Mouse (Mus musculus): Measurements from ENCODE around the gene Ckap2l. TPM values are rescaled to one million over a fixed set of nuclear protein-coding genes. Genes with fewer than 3 reads are reported as not detected.

Ckap2l gene
- polyA plus RNA-seq, 1 experiment from 2014 or later, result 50.4 TPM

DNA sequence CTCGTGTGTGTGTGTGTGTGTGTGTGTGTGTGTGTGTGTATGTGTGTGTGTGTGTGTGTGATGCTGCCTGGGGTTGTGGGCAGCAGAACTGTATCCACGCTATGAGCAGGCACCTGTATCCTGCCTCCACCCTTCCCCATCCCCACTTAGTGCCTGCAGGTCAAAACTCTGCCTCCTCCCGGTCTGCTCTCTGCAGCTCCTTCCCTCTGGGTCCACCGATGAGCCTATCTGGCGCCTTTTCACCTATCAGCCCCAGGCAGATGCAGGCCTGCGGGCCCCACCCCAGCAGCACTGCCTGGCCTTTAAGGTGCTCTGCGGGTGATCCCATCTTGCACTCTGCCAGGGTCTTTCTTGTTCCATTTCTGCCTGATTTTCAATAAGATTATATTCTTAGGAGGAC, 69.3 kb downstream of the Ckap2l start:
- Histone ChIP-seq H3K4me3 (no peak overlapping the region), H3K27ac (peak overlapping the region; percentile 77; the same call in 1 of the 2 replicates), H3K36me3 (no peaks in the 10 kb centered on the region), H3K4me1 (peaks cover 13% of the 10 kb centered on the region), H3K27me3 (ENCODE audit: insufficient read depth, poor library complexity, severe bottlenecking) (0 out of 2 replicates have a peak, but pooled peaks cover under 1% of the 10 kb centered on the region), H3K9me3 (no peaks in the 10 kb centered on the region)
- DNase-seq (ENCODE audit: low spot score), result peak; percentile 93
- WGBS, result 48% methylated on average over 6 of the region's 7 CpGs

DNA sequence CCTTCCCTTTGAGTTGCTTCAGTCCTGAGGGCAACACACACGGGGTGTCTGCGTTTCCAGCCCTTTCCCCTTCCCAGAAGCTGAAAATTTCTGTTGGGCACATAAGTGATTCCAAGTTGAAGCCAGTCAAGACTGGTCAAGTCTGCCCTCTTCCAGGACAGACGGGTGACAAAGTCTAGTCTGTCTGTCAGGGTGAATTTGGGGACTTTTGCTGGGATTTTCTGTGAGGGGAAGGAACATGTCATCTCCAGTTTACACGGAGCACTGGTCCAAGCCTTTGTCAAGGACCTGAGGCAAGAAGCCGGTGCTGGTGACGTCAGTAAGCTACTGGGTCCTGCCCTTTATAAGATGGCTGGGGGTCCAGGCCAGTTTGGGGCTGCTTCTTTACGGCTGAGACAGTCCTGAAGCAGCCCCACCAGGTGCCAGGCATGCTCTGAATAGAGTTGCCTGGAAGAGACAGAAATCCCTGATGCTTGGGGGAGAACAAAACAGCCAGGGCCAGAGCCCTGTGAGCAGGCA, 69.9 kb downstream of the Ckap2l start:
- H3K4me1 ChIP-seq, result peaks cover 13% of the 10 kb centered on the region
- H3K27ac ChIP-seq, result peak overlapping the region; percentile 77; the same call in 1 of the 2 replicates
- no peak for DNase-seq (ENCODE audit: low spot score)
- WGBS, result 77% methylated on average over 7 of the region's 7 CpGs
- H3K9me3 ChIP-seq, result no peaks in the 10 kb centered on the region
- H3K4me3 ChIP-seq, result no peak overlapping the region
- H3K36me3 ChIP-seq, result no peaks in the 10 kb centered on the region
- no peaks in the 10 kb centered on the region for H3K27me3 ChIP-seq (ENCODE audit: insufficient read depth, poor library complexity, severe bottlenecking)

DNA sequence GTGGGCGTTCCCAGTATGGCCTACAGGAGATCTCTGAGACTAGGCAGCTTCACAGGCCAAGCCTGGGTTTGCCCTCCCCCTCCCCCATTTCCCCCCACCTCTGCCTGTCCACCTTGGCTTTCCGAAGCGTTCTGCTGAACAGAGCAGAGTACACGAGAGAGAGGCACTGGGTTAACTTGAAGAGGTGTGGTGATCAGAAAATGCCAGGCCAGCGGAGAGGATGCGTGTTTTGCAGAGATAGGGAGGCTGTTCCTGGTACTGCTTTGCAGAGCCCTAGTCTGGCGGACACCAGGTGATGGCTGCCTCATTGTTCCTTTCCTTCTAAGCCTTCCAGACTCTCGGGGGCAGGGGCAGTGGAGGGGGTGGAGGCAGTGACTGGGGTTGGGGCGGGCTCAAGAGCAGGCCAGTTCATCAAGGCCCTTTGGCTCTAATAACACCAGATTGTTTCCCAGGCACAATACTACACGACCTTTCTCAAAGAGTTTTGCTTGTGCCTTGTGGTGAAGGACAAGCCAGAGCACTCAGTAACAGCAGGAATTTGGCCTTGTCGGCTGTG, 70.6 kb downstream of the Ckap2l start:
- H3K36me3 ChIP-seq, result no peaks in the 10 kb centered on the region
- peak overlapping the region; percentile 77; the same call in 1 of the 2 replicates for H3K27ac ChIP-seq
- no peaks in the 10 kb centered on the region for H3K27me3 ChIP-seq (ENCODE audit: insufficient read depth, poor library complexity, severe bottlenecking)
- no peak overlapping the region for H3K4me3 ChIP-seq
- peaks cover 13% of the 10 kb centered on the region for H3K4me1 ChIP-seq
- no peaks in the 10 kb centered on the region for H3K9me3 ChIP-seq
- peak; percentile 96 for DNase-seq (ENCODE audit: low spot score)
- WGBS, result 46% methylated on average over 11 of the region's 11 CpGs

DNA sequence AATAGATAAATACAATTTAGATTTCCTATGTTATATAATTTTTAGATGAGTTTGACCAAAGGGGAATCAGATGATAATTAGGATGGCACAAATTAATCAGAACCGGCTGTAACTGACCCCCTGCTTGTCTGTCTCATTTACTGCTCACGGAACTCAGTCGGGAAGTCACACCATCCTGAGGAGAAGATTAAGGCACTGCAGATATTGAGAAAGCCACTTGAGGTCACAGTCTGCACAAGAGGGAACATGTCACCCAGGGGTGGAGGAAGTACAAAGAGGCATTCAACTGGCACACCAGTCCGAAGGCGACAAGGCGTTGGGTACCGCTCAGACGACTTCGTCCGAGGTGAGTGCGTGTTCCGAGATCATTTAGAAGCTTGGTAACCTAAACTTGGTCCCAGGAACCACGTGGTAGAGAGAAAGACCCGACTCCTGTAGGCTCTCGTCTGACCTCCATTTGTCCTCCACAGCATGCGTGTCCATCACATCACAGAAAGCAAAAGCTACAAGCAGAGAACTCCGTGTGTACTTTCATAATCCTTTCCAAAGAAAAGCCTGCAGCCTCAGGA, 71.7 kb downstream of the Ckap2l start:
- 82% methylated on average over 17 of the region's 17 CpGs for WGBS
- Histone ChIP-seq H3K4me3 (no peak overlapping the region), H3K27ac (peak overlapping the region; percentile 77), H3K9me3 (no peaks in the 10 kb centered on the region), H3K27me3 (ENCODE audit: insufficient read depth, poor library complexity, severe bottlenecking) (no peaks in the 10 kb centered on the region), H3K4me1 (peaks cover 13% of the 10 kb centered on the region), H3K36me3 (no peaks in the 10 kb centered on the region)
- no peak for DNase-seq (ENCODE audit: low spot score)

DNA sequence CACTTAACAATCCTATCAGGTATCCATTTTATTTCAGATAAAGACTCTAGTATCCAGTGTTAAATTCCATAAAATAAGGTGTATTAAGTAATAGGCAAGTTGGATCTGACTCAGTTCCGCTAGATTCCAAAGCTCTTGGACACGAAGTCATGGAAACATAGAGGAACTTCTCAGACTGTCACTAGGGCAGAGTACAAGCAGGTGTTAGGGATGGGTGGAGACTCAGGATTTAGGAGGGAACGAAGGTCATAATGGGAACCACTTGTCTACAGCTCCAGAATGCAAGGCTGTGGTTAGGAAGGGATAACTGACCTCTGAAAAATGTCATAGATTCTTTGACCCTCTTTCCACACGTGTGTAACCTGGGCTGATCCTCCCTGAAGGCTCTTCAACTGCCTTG, 72.8 kb downstream of the Ckap2l start:
- no peak for DNase-seq (ENCODE audit: low spot score)
- 71% methylated on average over 4 of the region's 4 CpGs for WGBS

DNA sequence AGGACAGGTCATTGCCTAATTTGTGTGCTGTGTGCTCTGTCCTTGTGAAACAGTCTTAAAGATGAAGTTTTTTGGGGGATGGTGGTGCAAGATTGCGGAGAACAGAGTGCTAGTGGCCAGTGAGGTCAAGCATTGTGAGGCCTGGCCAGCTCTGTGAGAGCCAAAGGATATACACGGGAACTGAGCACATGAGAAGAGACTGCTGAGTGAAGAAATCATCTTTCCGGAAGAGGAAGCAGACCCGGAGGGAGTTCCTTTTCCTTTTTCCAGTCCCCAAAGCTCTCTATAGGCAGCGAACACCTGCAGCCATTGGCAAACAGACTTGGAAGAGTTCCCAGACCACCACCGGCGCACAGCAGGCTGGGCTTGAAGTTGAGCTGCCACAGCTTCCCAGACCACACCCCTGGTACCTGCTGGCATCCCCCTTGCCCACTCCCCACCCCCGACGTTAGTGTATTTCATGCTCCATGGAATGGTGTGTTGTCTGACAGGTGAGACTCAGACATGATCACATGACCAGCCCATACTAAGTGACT, 75.8 kb downstream of the Ckap2l start:
- Histone ChIP-seq H3K9me3 (no peaks in the 10 kb centered on the region), H3K27me3 (ENCODE audit: insufficient read depth, poor library complexity, severe bottlenecking) (no peaks in the 10 kb centered on the region), H3K4me3 (no peak overlapping the region), H3K27ac (no peak overlapping the region), H3K36me3 (no peaks in the 10 kb centered on the region), H3K4me1 (peaks cover 4% of the 10 kb centered on the region; the same call in 1 of the 2 replicates)
- DNase-seq (ENCODE audit: low spot score), result no peak
- WGBS, result 78% methylated on average over 9 of the region's 9 CpGs

More for the DNA sequence above, 72.8 kb downstream of the Ckap2l start:
- Histone ChIP-seq H3K27ac (peak overlapping the region; percentile 60; the same call in 1 of the 2 replicates), H3K27me3 (ENCODE audit: insufficient read depth, poor library complexity, severe bottlenecking) (no peaks in the 10 kb centered on the region), H3K9me3 (no peaks in the 10 kb centered on the region), H3K4me3 (no peak overlapping the region), H3K4me1 (peaks cover 13% of the 10 kb centered on the region), H3K36me3 (no peaks in the 10 kb centered on the region)

DNA sequence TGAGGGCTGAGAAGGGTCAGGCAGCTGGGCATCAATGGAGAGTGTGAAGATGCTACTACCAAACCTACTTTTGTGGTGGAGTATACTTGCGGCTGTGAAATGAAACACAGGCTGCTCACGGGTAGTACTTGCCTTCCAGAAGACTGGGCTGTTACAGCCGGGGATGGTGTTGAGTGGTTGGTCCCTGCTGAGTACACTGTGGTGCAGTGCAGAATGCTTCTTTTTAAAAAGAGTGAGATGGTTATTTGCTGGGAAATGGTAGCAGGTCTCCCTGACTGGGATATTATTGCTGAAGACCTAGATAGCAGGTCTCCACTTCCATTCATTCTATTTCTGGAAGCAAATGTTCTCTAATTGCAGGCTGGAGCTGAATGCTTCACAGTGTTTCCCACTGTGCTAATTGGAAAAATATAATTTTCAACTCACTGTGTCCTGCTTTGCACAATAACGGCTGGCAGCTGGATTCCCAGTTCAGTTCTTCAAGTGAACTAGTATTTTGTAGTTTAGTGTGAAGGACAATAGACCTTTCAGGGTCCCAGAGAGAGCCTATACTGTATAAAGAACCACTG, 78.4 kb downstream of the Ckap2l start:
- DNase-seq (ENCODE audit: low spot score), result no peak
- no peaks in the 10 kb centered on the region for H3K9me3 ChIP-seq
- H3K4me3 ChIP-seq, result no peak overlapping the region
- no peaks in the 10 kb centered on the region for H3K36me3 ChIP-seq
- H3K27ac ChIP-seq, result no peak overlapping the region
- H3K4me1 ChIP-seq, result 0 out of 2 replicates have a peak, but pooled peaks cover 4% of the 10 kb centered on the region
- WGBS, result 80% methylated on average over 4 of the region's 4 CpGs
- H3K27me3 ChIP-seq (ENCODE audit: insufficient read depth, poor library complexity, severe bottlenecking), result no peaks in the 10 kb centered on the region

Other genes starting within 250 kb of the Ckap2l start
- 0.05 and 0.09 TPM in 2 replicates for gene Vinac1, start 249.0 kb downstream of the Ckap2l start, polyA plus RNA-seq (2016; fragmentation: Nextera tagmentation; extraction: Ambion mirVana)
- 8.3 and 12.3 TPM in 2 replicates for gene Ttl, start 231.3 kb downstream of the Ckap2l start, polyA plus RNA-seq (2016; fragmentation: Nextera tagmentation; extraction: Ambion mirVana)
- 25.8 and 35.5 TPM in 2 replicates for gene Polr1b, start 196.2 kb downstream of the Ckap2l start, polyA plus RNA-seq (2016; fragmentation: Nextera tagmentation; extraction: Ambion mirVana)
- gene Chchd5, start 167.5 kb downstream of the Ckap2l start, polyA plus RNA-seq (2016; fragmentation: Nextera tagmentation; extraction: Ambion mirVana), result 21.9 and 22.0 TPM in 2 replicates
- gene Slc20a1, start 98.4 kb downstream of the Ckap2l start, polyA plus RNA-seq (2016; fragmentation: Nextera tagmentation; extraction: Ambion mirVana), result 41.6 and 41.8 TPM in 2 replicates
- gene Il1a, start 12.8 kb upstream of the Ckap2l start, polyA plus RNA-seq (2016; fragmentation: Nextera tagmentation; extraction: Ambion mirVana), result 0.24 TPM in 1 of 2 replicates, not detected in the other
- gene Il1b, start 73.9 kb upstream of the Ckap2l start, polyA plus RNA-seq (2016; fragmentation: Nextera tagmentation; extraction: Ambion mirVana), result not detected in 2 replicates
- 0.06 TPM in 1 of 2 replicates, not detected in the other for gene F830045P16Rik, start 239.4 kb upstream of the Ckap2l start, polyA plus RNA-seq (2016; fragmentation: Nextera tagmentation; extraction: Ambion mirVana)

Data from heart, embryonic 10.5 days (tissue).